Mouse (Mus musculus) hindbrain, embryonic 14.5 days (tissue): ENCODE data around the gene Mvd. TPM values are rescaled to one million over a fixed set of nuclear protein-coding genes. Genes with fewer than 3 reads are reported as not detected.

ENCODE experiments used
- ATAC-seq: fragments of 200-750 bp; cut with Nextera tagmentation; 2 replicates; pipeline ENCODE4 v1.8.0; 2017; ENCODE audit warnings: moderate number of reproducible peaks, mild to moderate bottlenecking, moderate TSS enrichment, moderate library complexity; ENCODE audit not compliant: low FRiP score
- DNase-seq: peaks from one replicate; pipeline ENCODE4 v3.0.0-alpha.2; 2015; ENCODE audit warnings: low spot score
- H3K27ac ChIP-seq: fragments of 300-500 bp; sonication (generic); 2 replicates; pipeline ENCODE4 v1.5.1; 2014; ENCODE audit warnings: mild to moderate bottlenecking, moderate library complexity
- H3K27me3 ChIP-seq: fragments of 300-500 bp; sonication (generic); 2 replicates; pipeline ENCODE4 v1.6.1; 2014; ENCODE audit warnings: mild to moderate bottlenecking, low read length, mixed read lengths; ENCODE audit not compliant: control insufficient read depth, insufficient read depth
- H3K36me3 ChIP-seq: fragments of 300-500 bp; sonication (generic); replicated peaks from 2 replicates; pipeline ENCODE4 v1.6.1; 2014; ENCODE audit not compliant: control insufficient read depth, insufficient read depth
- H3K4me1 ChIP-seq: fragments of 300-500 bp; sonication (generic); replicated peaks from 2 replicates; pipeline ENCODE4 v1.6.1; 2014; ENCODE audit warnings: antibody characterized with exemption, low read length, mixed read lengths; ENCODE audit not compliant: control insufficient read depth, insufficient read depth
- H3K4me2 ChIP-seq: fragments of 300-500 bp; sonication (generic); replicated peaks from 2 replicates; pipeline ENCODE4 v1.6.1; 2014; ENCODE audit warnings: mild to moderate bottlenecking, moderate library complexity
- H3K4me3 ChIP-seq: fragments of 300-500 bp; sonication (generic); replicated peaks from 2 replicates; pipeline ENCODE4 v1.5.1; 2014; ENCODE audit warnings: mild to moderate bottlenecking, low read length
- H3K9ac ChIP-seq: fragments of 300-500 bp; sonication (generic); 2 replicates; pipeline ENCODE4 v1.6.1; 2014
- H3K9me3 ChIP-seq: fragments of 300-500 bp; sonication (generic); 2 replicates; pipeline ENCODE4 v1.6.1; 2016; ENCODE audit warnings: low read length; ENCODE audit not compliant: control insufficient read depth
- WGBS: fragments of 180-500 bp; shearing (Covaris S2); extraction: QIAGEN DNeasy Blood & Tissue Kit; methylation state at CpG from one replicate; pipeline ENCODE4 v1.1.7; 2014; 5-methylcytosine and 5-hydroxymethylcytosine counted together
- polyA plus RNA-seq: library from polyadenylated mRNA; unstranded; fragments of >200 nt; fragmentation: Nextera tagmentation; extraction: Ambion mirVana; gene quantifications from 2 replicates; pipeline ENCODE4 v1.2.1, GENCODE M21; 2014

The Mvd gene
- polyA plus RNA-seq, 1 experiment from 2014 or later, result 61.3 TPM

DNA sequence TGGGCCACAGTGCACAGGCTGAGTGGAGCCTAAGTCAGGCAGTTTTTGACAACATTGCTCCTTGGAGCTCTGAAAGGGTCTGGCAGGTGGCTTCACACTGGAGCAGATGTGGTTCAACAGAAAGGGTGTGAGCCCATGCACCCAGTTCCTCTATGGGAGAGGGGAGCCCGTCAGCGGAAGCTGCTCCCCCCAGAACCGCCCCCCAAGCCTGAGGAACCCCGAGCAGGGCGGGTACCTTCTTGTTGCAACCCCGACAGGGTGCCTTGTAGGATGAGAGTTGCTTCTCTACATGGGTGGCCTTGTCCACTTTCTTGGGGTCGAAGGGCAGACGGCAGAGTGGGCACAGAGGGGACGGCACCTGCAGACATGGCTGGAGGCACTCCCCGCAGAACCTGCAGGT, 26.7 kb upstream of the Mvd start:
- peaks cover 62% of the 10 kb centered on the region for H3K36me3 ChIP-seq
- 92% methylated on average over 10 of the region's 10 CpGs for WGBS
- ATAC-seq (no peak), DNase-seq (no peak)
- peaks cover 11% of the 10 kb centered on the region for H3K4me1 ChIP-seq
- no peaks in the 10 kb centered on the region for H3K27me3 ChIP-seq
- H3K4me3 ChIP-seq, result no peak overlapping the region
- no peaks in the 10 kb centered on the region for H3K9me3 ChIP-seq
- H3K4me2 ChIP-seq, result no peak overlapping the region
- no peak overlapping the region for H3K27ac ChIP-seq
- no peak overlapping the region for H3K9ac ChIP-seq

DNA sequence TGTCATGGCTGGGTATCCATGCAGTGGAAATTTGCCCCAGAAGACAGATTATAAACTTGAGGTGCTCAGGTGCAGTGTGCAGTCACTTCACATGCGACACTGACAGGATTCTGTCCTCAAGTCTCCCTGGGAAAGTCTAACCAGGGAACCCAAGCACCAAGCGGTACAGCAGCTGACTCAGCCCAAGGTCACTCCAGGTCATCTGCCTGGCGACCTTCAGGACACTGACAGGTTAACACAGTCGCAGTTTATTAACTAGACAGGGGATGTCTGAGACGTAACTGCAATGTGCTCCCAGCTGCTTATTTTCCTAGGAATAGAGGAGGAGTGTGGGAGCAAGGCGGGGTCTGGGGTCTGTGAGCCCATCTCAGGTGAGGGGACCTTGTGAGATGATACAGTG, 26.2 kb upstream of the Mvd start:
- H3K4me2 ChIP-seq, result no peak overlapping the region
- peaks cover 5% of the 10 kb centered on the region; the same call in 1 of the 2 replicates for H3K4me1 ChIP-seq
- no peak overlapping the region for H3K27ac ChIP-seq
- H3K4me3 ChIP-seq, result no peak overlapping the region
- no peak overlapping the region for H3K9ac ChIP-seq
- H3K27me3 ChIP-seq, result no peaks in the 10 kb centered on the region
- H3K9me3 ChIP-seq, result no peaks in the 10 kb centered on the region
- no peak for ATAC-seq
- H3K36me3 ChIP-seq, result peaks cover 62% of the 10 kb centered on the region
- 83% methylated on average over 6 of the region's 6 CpGs for WGBS
- DNase-seq, result no peak

DNA sequence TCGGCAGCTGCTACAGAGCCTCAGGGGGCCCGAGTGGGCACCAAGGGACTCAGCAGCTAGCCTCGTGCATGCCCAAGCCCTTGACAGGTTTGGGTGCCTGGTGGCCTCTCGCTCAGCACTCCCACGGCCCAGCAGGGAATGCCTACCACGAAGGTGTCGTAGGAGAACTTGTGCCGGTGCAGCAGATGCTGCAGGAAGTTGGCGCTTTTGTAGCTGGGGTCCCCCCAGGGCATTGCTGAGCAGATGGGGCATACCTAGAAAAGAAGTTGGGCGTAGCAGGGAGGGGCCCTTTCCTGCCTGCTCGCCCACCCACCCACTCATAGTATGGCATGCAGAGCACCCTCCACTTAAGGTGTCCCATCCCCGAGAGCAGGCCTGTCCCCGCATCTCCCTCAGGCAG, 24.6 kb upstream of the Mvd start:
- 90% methylated on average over 13 of the region's 13 CpGs for WGBS
- H3K4me2 ChIP-seq, result no peak overlapping the region
- H3K36me3 ChIP-seq, result peaks cover 56% of the 10 kb centered on the region
- DNase-seq, result no peak
- no peak overlapping the region for H3K4me3 ChIP-seq
- H3K27me3 ChIP-seq, result peaks cover 1% of the 10 kb centered on the region; the same call in 1 of the 2 replicates
- H3K4me1 ChIP-seq, result no peaks in the 10 kb centered on the region
- no peak for ATAC-seq
- no peak overlapping the region for H3K9ac ChIP-seq
- no peak overlapping the region for H3K27ac ChIP-seq
- H3K9me3 ChIP-seq, result no peaks in the 10 kb centered on the region

DNA sequence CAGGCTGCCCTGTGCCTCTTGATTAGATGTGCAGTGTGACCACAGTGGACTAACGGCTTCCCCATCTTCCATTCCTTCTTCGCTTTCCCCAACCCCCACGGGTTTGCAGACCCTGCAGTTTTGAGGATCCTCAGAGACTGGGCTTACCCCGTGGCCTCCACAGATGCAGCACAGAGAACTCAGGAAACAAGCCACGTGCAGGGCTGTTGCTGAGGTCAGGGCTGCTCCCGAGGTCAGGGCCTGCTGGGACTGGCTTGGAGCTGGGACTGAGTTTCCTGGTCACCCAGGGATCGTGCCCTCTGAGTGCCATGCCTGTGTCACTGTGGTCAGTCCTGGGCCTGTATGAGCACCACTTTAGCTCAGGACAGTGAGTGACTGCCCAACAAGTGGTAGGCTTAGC, 21.8 kb upstream of the Mvd start:
- no peak overlapping the region for H3K9ac ChIP-seq
- WGBS, result 72% methylated on average over 7 of the region's 7 CpGs
- H3K27me3 ChIP-seq, result peaks cover 30% of the 10 kb centered on the region
- no peaks in the 10 kb centered on the region for H3K9me3 ChIP-seq
- no peak overlapping the region for H3K27ac ChIP-seq
- DNase-seq (no peak), ATAC-seq (no peak)
- no peak overlapping the region for H3K4me3 ChIP-seq
- H3K36me3 ChIP-seq, result peaks cover 39% of the 10 kb centered on the region
- peaks cover 10% of the 10 kb centered on the region for H3K4me1 ChIP-seq
- no peak overlapping the region for H3K4me2 ChIP-seq

DNA sequence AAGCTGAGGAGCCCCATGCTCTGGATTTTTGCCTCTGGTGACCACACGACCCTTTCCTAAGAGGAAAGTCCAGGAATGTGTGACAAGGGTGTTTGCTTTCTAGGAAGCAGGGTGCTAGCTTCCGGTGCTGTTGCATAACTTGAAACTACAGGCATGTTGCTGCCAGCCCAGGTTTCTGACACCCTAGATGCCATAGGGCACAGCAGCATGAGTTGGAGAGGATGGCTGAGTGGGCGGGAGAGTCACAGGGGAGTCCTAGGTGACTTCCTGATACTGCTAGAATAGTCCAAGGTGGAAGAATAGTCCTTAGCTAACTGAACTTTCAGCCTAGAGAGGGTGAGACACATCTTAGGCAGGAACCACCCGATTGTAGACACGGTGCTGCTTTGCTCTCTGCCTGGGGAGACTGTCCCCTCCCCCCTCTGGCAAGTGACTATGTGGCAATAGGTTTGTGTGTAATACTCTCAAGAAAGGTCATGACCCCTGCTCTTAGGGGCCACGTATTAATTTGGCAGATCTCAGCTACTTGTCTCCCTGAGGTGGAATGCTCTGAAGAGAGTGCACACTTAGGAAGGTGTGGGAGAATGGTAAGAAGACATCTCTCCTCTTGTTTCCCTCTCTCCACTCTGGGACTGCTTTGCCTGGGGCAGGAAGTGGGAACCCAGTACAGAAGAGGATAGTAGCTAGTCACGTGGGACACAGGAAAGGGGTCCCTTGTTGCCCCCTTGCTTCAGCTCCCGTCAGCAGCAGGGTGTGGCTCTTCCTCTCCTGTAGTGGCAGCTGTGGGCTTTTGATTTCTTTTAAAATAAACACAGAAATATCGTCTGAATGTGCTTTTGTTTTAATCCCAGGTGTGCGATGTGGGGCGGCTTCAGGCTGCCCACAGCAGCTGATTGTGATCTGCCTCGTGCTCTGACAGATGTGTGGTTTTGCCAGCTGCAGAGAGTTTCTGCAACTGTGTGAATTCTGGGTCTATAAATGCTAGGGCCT, 20.7 kb upstream of the Mvd start:
- 70% methylated on average over 12 of the region's 12 CpGs for WGBS
- no peak for ATAC-seq
- peaks cover 10% of the 10 kb centered on the region for H3K4me1 ChIP-seq
- H3K27me3 ChIP-seq, result peaks cover 37% of the 10 kb centered on the region
- H3K9ac ChIP-seq, result no peak overlapping the region
- no peak for DNase-seq
- H3K27ac ChIP-seq, result no peak overlapping the region
- no peak overlapping the region for H3K4me3 ChIP-seq
- H3K9me3 ChIP-seq, result no peaks in the 10 kb centered on the region
- peaks cover 35% of the 10 kb centered on the region for H3K36me3 ChIP-seq
- H3K4me2 ChIP-seq, result no peak overlapping the region

DNA sequence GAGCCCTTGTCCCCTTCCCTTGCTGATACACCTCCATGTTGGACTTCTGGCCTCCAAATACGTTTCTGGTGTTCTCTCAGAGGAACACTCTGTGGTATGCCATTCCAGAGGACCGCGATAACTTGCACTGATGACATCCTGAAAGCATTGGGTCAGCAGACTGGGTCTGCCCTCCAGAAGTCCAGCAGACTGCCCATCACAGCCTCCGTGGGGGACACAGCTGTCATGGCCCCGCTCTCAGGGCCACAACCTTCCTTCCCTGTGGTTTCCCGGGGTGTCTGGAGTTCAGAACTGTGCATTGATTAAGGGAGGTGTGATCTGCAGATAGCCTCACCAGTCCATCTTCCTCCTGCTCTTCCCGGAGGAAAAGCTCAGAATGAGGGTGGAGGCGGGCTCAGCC, 19.3 kb upstream of the Mvd start:
- peaks cover 50% of the 10 kb centered on the region for H3K27me3 ChIP-seq
- no peak overlapping the region for H3K9ac ChIP-seq
- 74% methylated on average over 8 of the region's 8 CpGs for WGBS
- ATAC-seq (no peak), DNase-seq (no peak)
- no peak overlapping the region for H3K4me2 ChIP-seq
- peaks cover 10% of the 10 kb centered on the region for H3K4me1 ChIP-seq
- H3K27ac ChIP-seq, result no peak overlapping the region
- no peaks in the 10 kb centered on the region for H3K9me3 ChIP-seq
- H3K36me3 ChIP-seq, result peaks cover 21% of the 10 kb centered on the region
- H3K4me3 ChIP-seq, result no peak overlapping the region

DNA sequence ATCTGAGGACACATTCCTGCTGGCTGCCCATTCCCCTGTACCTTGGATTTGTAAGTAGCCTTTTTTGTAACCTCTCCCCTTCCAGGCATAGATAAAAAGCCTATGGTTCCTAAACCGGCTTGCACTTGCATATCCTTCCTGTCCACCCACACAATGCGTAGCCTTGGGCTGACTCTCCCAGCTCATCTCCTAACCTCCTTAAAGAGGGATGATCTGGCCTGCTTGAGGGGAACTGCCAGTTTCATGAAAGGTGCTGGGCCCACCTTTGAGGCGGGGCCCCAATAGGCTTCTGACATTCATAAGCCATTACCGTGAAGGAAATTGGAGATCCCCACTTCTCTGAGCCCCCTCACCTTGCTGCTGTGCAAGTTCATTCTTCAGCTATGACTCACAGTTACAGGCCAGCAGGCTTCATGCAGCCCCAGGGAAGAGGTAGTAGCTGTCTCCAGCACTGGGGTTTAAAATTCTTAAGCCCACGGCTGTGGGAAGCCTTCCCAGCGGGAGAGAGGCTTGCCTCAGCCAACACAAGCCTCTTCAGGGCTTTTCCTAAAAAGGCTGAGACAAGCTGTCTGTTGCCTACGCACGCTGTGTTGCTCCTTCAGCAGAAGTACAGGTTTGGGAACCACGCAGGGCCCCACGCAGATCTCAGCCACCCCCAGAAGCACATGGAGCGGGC, 18.4 kb upstream of the Mvd start:
- Histone ChIP-seq H3K9me3 (no peaks in the 10 kb centered on the region), H3K36me3 (peaks cover 12% of the 10 kb centered on the region), H3K4me1 (peaks cover 10% of the 10 kb centered on the region), H3K4me3 (no peak overlapping the region), H3K4me2 (no peak overlapping the region), H3K9ac (no peak overlapping the region), H3K27ac (no peak overlapping the region), H3K27me3 (peaks cover 54% of the 10 kb centered on the region)
- WGBS, result 62% methylated on average over 11 of the region's 11 CpGs
- DNase-seq (no peak), ATAC-seq (no peak)

DNA sequence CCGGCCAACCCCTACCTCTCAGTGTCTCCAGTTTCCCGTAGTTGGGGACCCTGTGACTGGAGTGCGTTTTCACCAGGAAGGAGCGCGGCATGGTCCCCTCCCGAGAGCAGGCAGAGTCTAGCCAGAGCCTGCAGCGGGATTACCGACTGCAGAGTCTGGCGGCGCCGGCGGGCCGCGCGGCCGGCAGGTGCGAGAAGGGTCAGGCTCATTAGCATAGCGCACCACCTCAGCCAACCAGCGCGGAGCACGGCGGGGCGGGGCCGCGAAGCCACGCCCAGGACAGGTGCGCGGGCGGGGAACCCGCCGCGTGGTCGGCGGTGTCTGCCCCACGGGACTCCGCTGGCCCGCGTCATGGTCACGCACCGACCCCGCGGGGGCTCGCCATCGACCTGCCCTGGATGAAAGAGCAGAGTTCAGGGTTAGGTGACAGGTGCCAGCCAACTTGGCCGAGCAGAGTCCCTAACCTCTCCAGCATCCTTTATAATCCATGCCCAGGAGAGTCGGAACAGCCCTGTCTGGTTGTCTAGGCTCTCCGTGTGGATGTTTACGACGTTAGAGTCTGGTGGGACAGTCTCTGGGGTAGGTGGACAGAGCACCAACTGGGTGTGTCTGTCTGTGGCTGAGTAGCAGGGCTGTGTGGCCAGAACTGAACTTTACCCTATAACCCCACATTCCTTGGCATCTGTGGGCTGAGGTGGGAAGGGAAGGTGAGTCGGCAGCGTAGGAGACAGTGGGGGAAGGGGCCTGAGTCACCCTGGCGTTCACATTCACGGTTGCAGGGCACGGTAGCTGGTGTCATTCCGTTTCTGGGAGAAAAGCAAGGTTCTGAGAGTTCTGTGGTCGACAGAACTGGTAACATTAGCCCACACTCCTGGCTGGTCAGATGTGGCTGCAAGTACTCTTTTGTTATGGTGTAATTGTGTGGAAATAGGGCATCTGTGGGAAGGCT, 17.6 kb upstream of the Mvd start, which contains the start of gene Snai3:
TSS of gene Snai3 (minus strand) at position 210 of the 949 bp plus-strand sequence.
- WGBS, result 2% methylated on average over 56 of the region's 56 CpGs
- H3K36me3 ChIP-seq, result 0 out of 2 replicates have a peak, but pooled peaks cover 4% of the 10 kb centered on the region
- no peaks in the 10 kb centered on the region for H3K9me3 ChIP-seq
- H3K9ac ChIP-seq, result peak within 1 kb of the TSS; percentile 39
- peak within 1 kb of the TSS; percentile 68 for H3K4me2 ChIP-seq
- DNase-seq (peak; percentile 33), ATAC-seq (no peak; the same call in 1 of the 2 replicates)
- H3K27ac ChIP-seq, result no peak within 1 kb of the TSS
- peaks cover 10% of the 10 kb centered on the region for H3K4me1 ChIP-seq
- H3K27me3 ChIP-seq, result peaks cover 54% of the 10 kb centered on the region
- peak within 1 kb of the TSS; percentile 32 for H3K4me3 ChIP-seq
